Mouse (Mus musculus) heart, adult 8-10 months (tissue): ENCODE results near the gene Ccdc142. TPM values are rescaled to one million over a fixed set of nuclear protein-coding genes. Genes with fewer than 3 reads are reported as not detected.

Experiments used
- DNase-seq: peaks from one replicate; pipeline ENCODE4 v3.0.0; 2022; ENCODE audit warnings: low spot score
- total RNA-seq, 4 experiments: library from RNA; stranded (reverse); gene quantifications; 2 replicates each; pipeline ENCODE4 v1.2.4; 2022

Gene Ccdc142
- total RNA-seq: 1 to 10 TPM in 3 of 4 experiments, under 1 TPM in 1; 0.72 to 2.8 (median 1.3) TPM

GRCm38 (mm10) chr6:83101316-83101687, at the start of gene Ccdc142, which contains the start of gene Gm42688:
Ccdc142 (plus strand) TSS chr6:83101601.
Gm42688 (plus strand) TSS chr6:83101617.
- peak; percentile 92 for DNase-seq

GRCm38 (mm10) chr6:83053136-83053960, 48.1 kb upstream of the Ccdc142 start:
- no peak for DNase-seq

GRCm38 (mm10) chr6:83054074-83054851, 47.1 kb upstream of the Ccdc142 start, which contains the start of gene Aup1:
Aup1 (plus strand) TSS chr6:83054521.
- DNase-seq: peak; percentile 96

GRCm38 (mm10) chr6:83054871-83055431, 46.5 kb upstream of the Ccdc142 start, which contains the start of gene Htra2:
Htra2 (minus strand) TSS chr6:83055273.
- DNase-seq: no peak

GRCm38 (mm10) chr6:83057790-83058189, 43.6 kb upstream of the Ccdc142 start, which contains the start of gene Dqx1:
Dqx1 (plus strand) TSS chr6:83057844.
- no peak for DNase-seq

- DNase-seq: no peak
These were observed 42.7 kb upstream of the Ccdc142 start for GRCm38 (mm10) chr6:83058725-83059124.

GRCm38 (mm10) chr6:83065995-83066394, 35.4 kb upstream of the Ccdc142 start:
- no peak for DNase-seq

GRCm38 (mm10) chr6:83066441-83066840, 35.0 kb upstream of the Ccdc142 start:
- DNase-seq: no peak

- DNase-seq: no peak
These were observed 33.2 kb upstream of the Ccdc142 start for GRCm38 (mm10) chr6:83068221-83068620.

- no peak for DNase-seq
These were observed 32.5 kb upstream of the Ccdc142 start for GRCm38 (mm10) chr6:83068706-83069487.

GRCm38 (mm10) chr6:83069488-83070246, 31.7 kb upstream of the Ccdc142 start:
- DNase-seq: no peak

- no peak for DNase-seq
These were observed 31.3 kb upstream of the Ccdc142 start, which contains the start of gene Tlx2 for GRCm38 (mm10) chr6:83070247-83070310. Tlx2 (minus strand) TSS chr6:83070293.

GRCm38 (mm10) chr6:83070311-83071219, 30.8 kb upstream of the Ccdc142 start:
- peak; percentile 19 for DNase-seq

GRCm38 (mm10) chr6:83071220-83071619, 30.2 kb upstream of the Ccdc142 start:
- DNase-seq: no peak

- no peak for DNase-seq
These were observed 26.4 kb upstream of the Ccdc142 start for GRCm38 (mm10) chr6:83074979-83075378.

GRCm38 (mm10) chr6:83077630-83078323, 23.6 kb upstream of the Ccdc142 start, which contains the start of gene Pcgf1:
Pcgf1 (plus strand) TSS chr6:83077869.
- peak; percentile 23 for DNase-seq

- DNase-seq: peak; percentile 99
These were observed 23.0 kb upstream of the Ccdc142 start for GRCm38 (mm10) chr6:83078324-83078858.

- DNase-seq: no peak
These were observed 21.2 kb upstream of the Ccdc142 start for GRCm38 (mm10) chr6:83080210-83080609.

GRCm38 (mm10) chr6:83083497-83083896, 17.9 kb upstream of the Ccdc142 start:
- no peak for DNase-seq
